ENCODE assay signal across 8 mouse cellular contexts in the genomic region with DNA sequence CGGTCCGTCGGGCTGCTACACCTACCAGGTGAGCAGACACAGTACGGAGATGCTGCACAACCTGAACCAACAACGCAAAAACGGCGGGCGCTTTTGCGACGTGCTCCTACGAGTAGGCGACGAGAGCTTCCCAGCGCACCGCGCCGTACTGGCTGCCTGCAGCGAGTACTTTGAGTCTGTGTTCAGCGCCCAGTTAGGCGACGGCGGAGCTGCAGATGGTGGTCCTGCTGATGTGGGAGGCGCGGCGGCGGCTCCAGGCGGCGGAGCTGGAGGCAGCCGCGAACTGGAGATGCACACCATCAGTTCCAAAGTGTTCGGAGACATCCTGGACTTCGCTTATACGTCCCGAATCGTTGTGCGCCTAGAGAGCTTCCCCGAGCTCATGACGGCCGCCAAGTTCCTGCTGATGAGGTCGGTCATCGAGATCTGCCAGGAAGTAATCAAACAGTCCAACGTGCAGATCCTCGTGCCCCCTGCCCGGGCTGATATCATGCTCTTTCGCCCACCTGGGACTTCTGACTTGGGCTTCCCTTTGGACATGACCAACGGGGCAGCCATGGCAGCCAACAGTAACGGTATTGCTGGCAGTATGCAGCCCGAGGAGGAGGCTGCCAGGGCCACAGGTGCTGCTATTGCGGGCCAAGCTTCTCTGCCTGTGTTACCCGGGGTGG. TPM values are rescaled to one million over a fixed set of nuclear protein-coding genes. Genes with fewer than 3 reads are reported as not detected.
A peak's percentile ranks its signal among the peaks of the same experiment; 100 is the strongest.
DNase-seq lines count a peak whose midpoint lies in the region; ATAC-seq and TF ChIP-seq lines count a peak whose summit lies in the region.

No protein-coding gene starts in this region.

- peak overlapping the region; percentile 92 for H3K4me3 ChIP-seq in cerebellum, adult 2 months (replicated peaks; ENCODE audit: insufficient read depth, low read depth, low read length)

- TF ChIP-seq POLR2A in cerebellum, adult 2 months (IDR thresholded peaks at IDR 0.05; ENCODE audit: borderline replicate concordance, insufficient read depth, low read length): no peak

- H3K27ac ChIP-seq in cerebellum, adult 2 months (ENCODE audit: insufficient read depth, low read length): peak overlapping the region; percentile 42

- H3K27me3 ChIP-seq in cerebellum, adult 2 months (ENCODE audit: control insufficient read depth, insufficient read depth, low read length): no peaks in the 10 kb centered on the region

- no peak for TF ChIP-seq CTCF in cerebellum, adult 2 months (IDR thresholded peaks at IDR 0.05; ENCODE audit: borderline replicate concordance, insufficient read depth, low read depth, low read length)

- intact Hi-C loops in left cerebral cortex, postnatal 14 days (cut with DNase I): loop anchor here (1.0 kb wide), 2 partner anchors 24 to 40 kb away; a partner anchor contains a TSS

- DNase-seq in adrenal gland, adult 18-20 months (ENCODE audit: low spot score in 2 of 2): peak; percentile 41 to 45
- DNase-seq in adrenal gland, adult 8-10 months: no peak
- DNase-seq in cerebellum, adult 2 months: peak; percentile 71 to 72
- peak; percentile 72 for DNase-seq in induced T-regulatory cell, adult 2 months (ENCODE audit: low read depth)
- DNase-seq in left cerebral cortex, postnatal 14 days (ENCODE audit: low spot score in 2 of 2): peak; percentile 76
- peak; percentile 34 for DNase-seq in mesoderm, embryonic 11.5 days (ENCODE audit: low read depth, low spot score)
- DNase-seq in spleen, adult 12 weeks (ENCODE audit: low spot score): peak; percentile 37

- WGBS in cerebellum, adult 2 months: under 1% methylated on average over 50 of the region's 50 CpGs

- peak; percentile 47 for ATAC-seq in frontal cortex, adult (ENCODE audit: low TSS enrichment)

- peaks cover 18% of the 10 kb centered on the region for H3K4me1 ChIP-seq in cerebellum, adult 2 months (ENCODE audit: control insufficient read depth, insufficient read depth, low read length)

RNA-seq across cellular contexts. Expression of a gene that starts 2.1 kb away (rescaled TPM):
- total RNA-seq in adrenal gland, adult 18-20 months (2021): 10 to 100 TPM; 16.1 to 24.6 TPM
- total RNA-seq in adrenal gland, adult 8-10 months (2022): 10 to 100 TPM; 31.9 to 47.9 (median 40.5) TPM
- polyA plus RNA-seq in cerebellum, adult 2 months (2012; rRNA removed): 41.0 and 44.1 TPM in 2 replicates
- 10 to 100 TPM; 39.6 to 43.0 TPM for total RNA-seq in left cerebral cortex, postnatal 14 days (2021)

RNA-seq across cellular contexts. Expression of a gene that starts 24.6 kb away (rescaled TPM):
- total RNA-seq in adrenal gland, adult 18-20 months (2021): 10 to 100 TPM; 77.1 to 94.1 TPM
- total RNA-seq in adrenal gland, adult 8-10 months (2022): 100 to 1,000 TPM; 104 to 111 (median 110) TPM
- polyA plus RNA-seq in cerebellum, adult 2 months (2012; rRNA removed): 83.2 and 85.9 TPM in 2 replicates
- total RNA-seq in left cerebral cortex, postnatal 14 days (2021): 10 to 100 TPM; 89.7 to 91.4 TPM

RNA-seq across cellular contexts. Expression of a gene that starts 39.4 kb away (rescaled TPM):
- total RNA-seq in adrenal gland, adult 18-20 months (2021): 10 to 100 TPM in 1 of 2 experiments, 1 to 10 TPM in 1; 9.1 to 12.0 TPM
- total RNA-seq in adrenal gland, adult 8-10 months (2022): 10 to 100 TPM; 17.2 to 28.2 (median 25.1) TPM
- polyA plus RNA-seq in cerebellum, adult 2 months (2012; rRNA removed): 68.2 and 76.1 TPM in 2 replicates
- total RNA-seq in left cerebral cortex, postnatal 14 days (2021): 10 to 100 TPM; 25.7 to 26.5 TPM
